Mouse (Mus musculus) left cerebral cortex, adult 18-20 months (tissue): ENCODE data around the gene Ror2. TPM values are rescaled to one million over a fixed set of nuclear protein-coding genes. Genes with fewer than 3 reads are reported as not detected.

Experiments used
- DNase-seq, 2 experiments: peaks; one replicate each; pipeline ENCODE4 v3.0.0; 2021 to 2022; ENCODE audit warnings: low spot score in 2 of 2, mixed read lengths in 1 of 2
- total RNA-seq, 2 experiments: library from RNA; stranded (reverse); gene quantifications; 2 replicates each; pipeline ENCODE4 v1.2.3; 2021

Gene Ror2
- total RNA-seq, 2 experiments from 2014 or later = 1.1 to 1.8 TPM

DNA sequence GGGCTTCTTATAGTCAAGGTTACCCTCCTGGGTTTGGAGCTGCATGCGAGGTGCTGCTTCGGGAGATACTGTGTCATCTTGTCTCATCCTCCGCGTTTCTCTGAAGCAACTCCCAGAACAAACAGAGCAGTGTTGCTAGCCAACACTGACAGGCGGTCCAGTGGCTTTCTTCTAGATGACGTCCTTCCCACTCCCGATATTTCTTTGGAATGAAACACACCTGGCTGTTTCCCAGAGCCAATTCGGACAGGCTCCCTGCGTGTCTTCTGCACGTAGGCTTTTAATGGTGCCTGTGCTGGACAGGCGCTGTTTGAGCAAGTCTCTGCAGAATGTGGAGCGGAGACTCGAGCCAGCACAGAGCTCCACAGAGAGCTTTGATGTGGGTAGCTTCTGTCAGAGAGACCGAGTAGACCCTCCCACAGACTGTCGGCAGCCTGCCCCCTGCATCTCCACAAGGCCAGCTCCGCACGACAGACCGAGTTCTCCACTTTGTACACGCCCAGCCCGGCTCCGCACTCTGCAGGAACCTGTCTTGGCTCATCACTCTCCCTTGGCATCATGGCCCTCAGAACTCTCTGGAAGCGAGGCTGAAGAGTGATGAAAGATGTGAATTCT is 216.7 kb downstream of the Ror2 start:
- no peak for DNase-seq

- no peak for DNase-seq
Observed at GRCm38 (mm10) chr13:53068461-53068860, 217.5 kb downstream of the Ror2 start.

DNA sequence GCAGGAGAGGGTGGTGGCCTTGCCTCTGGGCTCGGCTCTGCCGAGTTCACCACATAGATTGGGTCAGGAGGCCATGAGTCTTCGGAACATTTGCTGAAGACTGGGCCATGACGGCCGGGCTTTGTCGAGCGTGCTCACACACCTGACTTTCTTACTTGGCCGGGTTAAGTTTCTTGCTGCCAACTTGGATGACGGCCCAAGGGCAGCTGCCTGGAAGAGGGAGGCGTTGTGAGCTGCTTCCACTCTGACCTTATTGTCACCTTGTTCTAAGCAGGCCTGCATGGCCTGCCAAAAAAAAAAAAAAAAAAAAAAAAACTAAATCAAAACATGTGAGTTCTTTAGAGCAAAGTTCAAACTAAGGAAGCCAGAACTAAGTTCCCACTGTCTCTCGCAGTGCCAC is 218.0 kb downstream of the Ror2 start:
- DNase-seq = no peak

DNA sequence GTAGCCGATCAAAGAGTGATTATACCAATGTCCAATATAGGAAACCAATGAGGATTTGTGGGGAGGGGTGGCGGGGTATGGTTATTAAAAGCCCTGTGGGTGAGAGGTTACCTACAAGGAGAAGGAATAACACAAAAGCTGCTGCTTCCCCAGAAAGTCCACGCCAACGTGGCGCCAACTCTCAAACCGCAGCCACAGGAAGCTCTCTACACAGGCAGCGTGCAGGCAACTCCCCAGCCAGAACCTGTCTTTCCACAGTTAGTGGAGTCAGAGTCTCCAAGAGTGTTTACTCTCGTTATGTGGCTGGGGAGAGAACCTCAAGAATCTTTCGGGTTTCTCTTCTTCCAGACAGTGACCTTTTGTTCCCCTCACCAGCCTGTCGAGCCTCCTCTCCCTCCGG is 220.8 kb downstream of the Ror2 start:
- DNase-seq = no peak

- no peak for DNase-seq
Observed at GRCm38 (mm10) chr13:53064681-53065080, 221.2 kb downstream of the Ror2 start.

Other genes with a start within 250 kb of the Ror2 start
- 10 to 100 TPM; 29.3 to 29.8 TPM for gene Sptlc1, start 91.3 kb upstream of the Ror2 start, total RNA-seq
- under 1 TPM; 0.42 to 0.54 TPM for gene Msx2, start 186.9 kb upstream of the Ror2 start, total RNA-seq